Mouse (Mus musculus): ENCODE results near the gene Bscl2. TPM values are rescaled to one million over a fixed set of nuclear protein-coding genes. Genes with fewer than 3 reads are reported as not detected.

The Bscl2 gene
- total RNA-seq, 1 experiment: 62.6 TPM

DNA sequence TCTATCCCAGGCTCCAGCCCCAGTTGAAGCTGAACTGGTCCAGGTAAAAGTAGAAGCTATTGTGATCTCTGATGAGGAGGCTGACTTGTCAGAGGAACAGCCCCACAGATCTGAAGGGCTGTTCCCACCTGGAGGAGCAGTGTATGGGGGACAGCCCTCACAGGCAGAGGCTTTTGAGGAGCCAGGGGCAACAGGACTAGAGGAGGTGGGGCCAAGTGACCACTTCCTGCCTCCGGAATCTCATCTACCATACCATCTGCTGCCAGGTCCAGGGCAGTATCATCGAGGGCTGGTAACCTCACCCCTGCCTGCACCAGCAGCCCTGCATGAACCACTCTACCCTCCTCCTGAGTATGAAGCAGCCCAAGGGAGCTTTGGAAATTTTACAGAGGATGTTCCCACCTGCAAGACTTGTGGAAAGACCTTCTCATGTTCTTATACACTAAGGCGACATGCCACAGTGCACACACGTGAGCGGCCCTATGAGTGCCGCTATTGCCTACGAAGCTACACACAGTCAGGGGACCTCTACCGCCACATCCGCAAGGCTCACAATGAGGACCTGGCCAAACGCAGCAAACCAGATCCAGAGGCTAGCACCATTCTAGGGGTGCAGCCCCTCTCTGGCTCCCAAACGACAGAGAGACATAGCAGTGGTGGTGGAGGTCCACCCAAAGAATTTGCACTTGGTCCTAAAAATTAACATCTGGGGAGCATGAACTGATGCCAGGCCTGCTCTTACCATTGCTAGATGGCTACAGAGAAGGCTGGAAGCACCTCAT lies 33.2 kb upstream of the Bscl2 start:
- H3K4me1 ChIP-seq (ENCODE audit: control insufficient read depth in 2 of 2, insufficient read depth in 2 of 2, low read length in 2 of 2, poor library complexity in 1 of 2): peaks cover 7 to 9% of the 10 kb centered on the region in 2 experiments
- H3K9me3 ChIP-seq (ENCODE audit: control insufficient read depth, insufficient read depth, low read depth, low read length): no peaks in the 10 kb centered on the region
- no peak for TF ChIP-seq HCFC1 (IDR thresholded peaks at IDR 0.05; ENCODE audit: borderline replicate concordance, insufficient read depth, low read length)
- TF ChIP-seq MAFK (IDR thresholded peaks at IDR 0.05; ENCODE audit: insufficient read depth, low read depth, low read length): no peak
- TF ChIP-seq ZC3H11A (IDR thresholded peaks at IDR 0.05; ENCODE audit: borderline replicate concordance, low read depth, low read length): no peak
- TF ChIP-seq CHD2 (IDR thresholded peaks at IDR 0.05; ENCODE audit: low read depth, low read length): no peak
- TF ChIP-seq ZNF384 (IDR thresholded peaks at IDR 0.05; ENCODE audit: low read depth, low read length): no peak
- no peak overlapping the region for H3K9ac ChIP-seq (ENCODE audit: insufficient read depth, low read depth, low read length, poor library complexity, severe bottlenecking)
- no peak overlapping the region for H3K4me3 ChIP-seq (ENCODE audit: insufficient read depth in 1 of 2, low read depth in 1 of 2, low read length in 2 of 2, poor library complexity in 1 of 2, severe bottlenecking in 1 of 2)
- H3K36me3 ChIP-seq (ENCODE audit: control insufficient read depth, insufficient read depth, low read length, poor library complexity, severe bottlenecking): peaks cover 5% of the 10 kb centered on the region; the same call in 1 of the 2 replicates
- in situ Hi-C loops (cut with MboI; ENCODE audit: low sequenced_read_pairs in 2 of 2, unreplicated experiment in 2 of 2): no loop called here
- H3K27ac ChIP-seq (ENCODE audit: insufficient read depth, low read depth, low read length, poor library complexity, severe bottlenecking): no peak overlapping the region
- no peak for DNase-seq (ENCODE audit: low read depth, low spot score)

- TF ChIP-seq MAFK (IDR thresholded peaks at IDR 0.05; ENCODE audit: insufficient read depth, low read depth, low read length) (no peak), HCFC1 (IDR thresholded peaks at IDR 0.05; ENCODE audit: borderline replicate concordance, insufficient read depth, low read length) (no peak), ZC3H11A (IDR thresholded peaks at IDR 0.05; ENCODE audit: borderline replicate concordance, low read depth, low read length) (no peak), CHD2 (IDR thresholded peaks at IDR 0.05; ENCODE audit: low read depth, low read length) (no peak), ZNF384 (IDR thresholded peaks at IDR 0.05; ENCODE audit: low read depth, low read length) (no peak)
- in situ Hi-C loops (cut with MboI; ENCODE audit: low sequenced_read_pairs in 2 of 2, unreplicated experiment in 2 of 2): no loop called here
- H3K9me3 ChIP-seq (ENCODE audit: control insufficient read depth, insufficient read depth, low read depth, low read length): no peaks in the 10 kb centered on the region
- DNase-seq (ENCODE audit: low read depth, low spot score): no peak
- peaks cover 10% of the 10 kb centered on the region for H3K36me3 ChIP-seq (ENCODE audit: control insufficient read depth, insufficient read depth, low read length, poor library complexity, severe bottlenecking)
- H3K4me3 ChIP-seq (ENCODE audit: insufficient read depth in 1 of 2, low read depth in 1 of 2, low read length in 2 of 2, poor library complexity in 1 of 2, severe bottlenecking in 1 of 2): no peak overlapping the region
- no peak overlapping the region for H3K9ac ChIP-seq (ENCODE audit: insufficient read depth, low read depth, low read length, poor library complexity, severe bottlenecking)
- peak overlapping the region; percentile 39; the same call in 1 of the 2 replicates for H3K27ac ChIP-seq (ENCODE audit: insufficient read depth, low read depth, low read length, poor library complexity, severe bottlenecking)
- H3K4me1 ChIP-seq (ENCODE audit: control insufficient read depth in 2 of 2, insufficient read depth in 2 of 2, low read length in 2 of 2, poor library complexity in 1 of 2): peaks cover 3 to 9% of the 10 kb centered on the region in 2 experiments; a peak in 3 of 4 replicates
Observed at GRCm38 (mm10) chr19:8806810-8807209, 30.5 kb upstream of the Bscl2 start.

GRCm38 (mm10) chr19:8815812-8816211 lies 21.5 kb upstream of the Bscl2 start:
- H3K9ac ChIP-seq (ENCODE audit: insufficient read depth, low read depth, low read length, poor library complexity, severe bottlenecking): no peak overlapping the region
- no peak for TF ChIP-seq ZNF384 (IDR thresholded peaks at IDR 0.05; ENCODE audit: low read depth, low read length)
- no peak for TF ChIP-seq ZC3H11A (IDR thresholded peaks at IDR 0.05; ENCODE audit: borderline replicate concordance, low read depth, low read length)
- no peak for TF ChIP-seq MAFK (IDR thresholded peaks at IDR 0.05; ENCODE audit: insufficient read depth, low read depth, low read length)
- no peak for TF ChIP-seq CHD2 (IDR thresholded peaks at IDR 0.05; ENCODE audit: low read depth, low read length)
- no peak for TF ChIP-seq HCFC1 (IDR thresholded peaks at IDR 0.05; ENCODE audit: borderline replicate concordance, insufficient read depth, low read length)
- H3K4me1 ChIP-seq (ENCODE audit: control insufficient read depth in 2 of 2, insufficient read depth in 2 of 2, low read length in 2 of 2, poor library complexity in 1 of 2): peaks cover 0 to 3% of the 10 kb centered on the region in 2 experiments; a peak in 1 of 4 replicates
- no peak for DNase-seq (ENCODE audit: low read depth, low spot score)
- peaks cover 18% of the 10 kb centered on the region for H3K36me3 ChIP-seq (ENCODE audit: control insufficient read depth, insufficient read depth, low read length, poor library complexity, severe bottlenecking)
- H3K27ac ChIP-seq (ENCODE audit: insufficient read depth, low read depth, low read length, poor library complexity, severe bottlenecking): no peak overlapping the region
- H3K4me3 ChIP-seq (ENCODE audit: insufficient read depth in 1 of 2, low read depth in 1 of 2, low read length in 2 of 2, poor library complexity in 1 of 2, severe bottlenecking in 1 of 2): no peak overlapping the region
- in situ Hi-C loops (cut with MboI; ENCODE audit: low sequenced_read_pairs in 2 of 2, unreplicated experiment in 2 of 2): no loop called here
- no peaks in the 10 kb centered on the region for H3K9me3 ChIP-seq (ENCODE audit: control insufficient read depth, insufficient read depth, low read depth, low read length)

DNA sequence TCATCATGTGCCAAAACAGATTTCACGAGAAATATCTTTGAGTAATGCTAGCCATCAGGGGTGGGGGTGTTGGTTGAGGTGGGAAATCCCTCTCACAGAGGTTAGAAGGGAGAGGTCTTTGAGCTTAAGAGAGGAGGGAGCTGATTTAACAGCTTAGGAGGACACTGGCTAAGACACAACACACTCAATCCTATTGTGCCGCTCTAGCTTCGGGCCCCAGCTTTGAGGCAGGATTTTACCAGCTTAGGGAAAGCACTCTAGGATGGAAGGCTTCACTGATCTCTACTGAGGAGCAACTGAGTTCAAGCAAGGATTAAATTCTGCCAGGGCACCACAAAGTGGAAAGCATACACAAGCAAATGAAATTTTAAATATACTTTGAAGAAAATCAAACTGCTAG lies 20.3 kb upstream of the Bscl2 start:
- no peaks in the 10 kb centered on the region for H3K9me3 ChIP-seq (ENCODE audit: control insufficient read depth, insufficient read depth, low read depth, low read length)
- peaks cover 0 to 9% of the 10 kb centered on the region in 2 experiments; a peak in 1 of 4 replicates for H3K4me1 ChIP-seq (ENCODE audit: control insufficient read depth in 2 of 2, insufficient read depth in 2 of 2, low read length in 2 of 2, poor library complexity in 1 of 2)
- no peak for TF ChIP-seq HCFC1 (IDR thresholded peaks at IDR 0.05; ENCODE audit: borderline replicate concordance, insufficient read depth, low read length)
- no peak for TF ChIP-seq CHD2 (IDR thresholded peaks at IDR 0.05; ENCODE audit: low read depth, low read length)
- no peak for TF ChIP-seq MAFK (IDR thresholded peaks at IDR 0.05; ENCODE audit: insufficient read depth, low read depth, low read length)
- no peak for TF ChIP-seq ZNF384 (IDR thresholded peaks at IDR 0.05; ENCODE audit: low read depth, low read length)
- no peak for TF ChIP-seq ZC3H11A (IDR thresholded peaks at IDR 0.05; ENCODE audit: borderline replicate concordance, low read depth, low read length)
- in situ Hi-C loops (cut with MboI; ENCODE audit: low sequenced_read_pairs in 2 of 2, unreplicated experiment in 2 of 2): no loop called here
- no peak overlapping the region for H3K27ac ChIP-seq (ENCODE audit: insufficient read depth, low read depth, low read length, poor library complexity, severe bottlenecking)
- no peak for DNase-seq (ENCODE audit: low read depth, low spot score)
- no peak overlapping the region for H3K4me3 ChIP-seq (ENCODE audit: insufficient read depth in 1 of 2, low read depth in 1 of 2, low read length in 2 of 2, poor library complexity in 1 of 2, severe bottlenecking in 1 of 2)
- H3K9ac ChIP-seq (ENCODE audit: insufficient read depth, low read depth, low read length, poor library complexity, severe bottlenecking): no peak overlapping the region; the same call in none of the 2 replicates
- H3K36me3 ChIP-seq (ENCODE audit: control insufficient read depth, insufficient read depth, low read length, poor library complexity, severe bottlenecking): peaks cover 16% of the 10 kb centered on the region
